Mouse (Mus musculus): ENCODE results near the gene Scaf1. TPM values are rescaled to one million over a fixed set of nuclear protein-coding genes. Genes with fewer than 3 reads are reported as not detected.
A peak's percentile ranks its signal among the peaks of the same experiment; 100 is the strongest.

The Scaf1 gene
- polyA plus RNA-seq, 1 experiment from 2014 or later = 59.9 TPM

DNA sequence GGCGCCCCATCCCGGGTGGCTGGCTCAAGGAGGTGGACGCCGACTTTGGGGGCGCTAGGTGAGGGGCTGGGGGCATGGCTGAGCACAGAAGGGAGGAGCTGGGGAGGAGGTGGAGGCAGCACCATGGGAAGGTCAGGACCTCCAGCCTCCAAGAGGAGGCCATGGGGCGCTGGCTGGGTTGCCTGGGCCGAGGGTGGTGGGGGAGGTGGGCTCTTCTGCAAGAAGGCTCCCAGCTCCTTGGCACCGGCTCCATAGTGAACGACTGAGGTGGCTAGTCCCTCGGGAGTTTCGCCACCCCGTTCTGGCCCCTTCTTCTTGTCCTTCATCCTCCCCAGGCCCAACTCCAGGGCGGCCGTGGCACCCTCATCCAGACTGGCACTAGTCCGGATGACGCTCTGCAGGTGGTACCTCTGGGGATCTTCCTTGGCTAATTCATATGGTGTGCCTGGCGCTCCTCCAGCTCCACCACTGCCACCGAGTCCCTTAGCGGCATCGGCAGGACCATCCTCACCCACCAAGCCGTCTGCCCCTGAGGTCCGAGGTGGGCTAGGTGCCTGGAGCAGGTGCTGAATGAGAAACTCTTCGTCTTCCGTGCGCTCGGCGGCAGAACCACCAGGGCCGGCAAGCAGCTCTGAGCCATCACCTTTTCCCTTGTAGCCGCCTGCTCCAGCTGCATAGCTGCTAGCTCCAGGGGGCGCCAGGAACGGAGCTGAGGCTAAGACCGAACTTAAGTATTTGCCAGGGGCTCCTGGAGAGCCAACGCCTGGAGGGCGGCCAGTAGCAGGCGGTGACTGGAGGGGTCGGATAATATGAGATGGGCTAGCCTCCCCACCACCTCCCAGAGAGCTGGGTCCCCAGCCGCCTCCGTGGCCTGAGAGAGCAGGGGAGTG is 32.1 kb upstream of the Scaf1 start:
- H3K4me3 ChIP-seq (ENCODE audit: low read depth, low read length) = no peak overlapping the region
- H3K4me1 ChIP-seq (replicated peaks; ENCODE audit: control insufficient read depth, insufficient read depth, low read length) = peaks cover 4% of the 10 kb centered on the region; the same call in 1 of the 2 replicates
- no peak for DNase-seq (ENCODE audit: low spot score)
- no peak overlapping the region for H3K9ac ChIP-seq (ENCODE audit: low read length)
- peaks cover 55% of the 10 kb centered on the region for H3K36me3 ChIP-seq (ENCODE audit: control insufficient read depth, insufficient read depth, low read length)
- H3K27me3 ChIP-seq (ENCODE audit: control insufficient read depth, insufficient read depth, low read length) = no peaks in the 10 kb centered on the region
- 94% methylated on average over 38 of the region's 38 CpGs for WGBS
- no peak overlapping the region for H3K27ac ChIP-seq (ENCODE audit: low read depth, low read length)
- H3K9me3 ChIP-seq (ENCODE audit: control insufficient read depth, low read length) = no peaks in the 10 kb centered on the region
- ATAC-seq (replicated peaks; ENCODE audit: low FRiP score) = no peak
- H3K4me2 ChIP-seq (ENCODE audit: low read depth, low read length, severe bottlenecking) = no peak overlapping the region

- Histone ChIP-seq H3K27me3 (ENCODE audit: control insufficient read depth, insufficient read depth, low read length) (no peaks in the 10 kb centered on the region), H3K4me1 (replicated peaks; ENCODE audit: control insufficient read depth, insufficient read depth, low read length) (peaks cover 4% of the 10 kb centered on the region; the same call in 1 of the 2 replicates), H3K36me3 (ENCODE audit: control insufficient read depth, insufficient read depth, low read length) (peaks cover 62% of the 10 kb centered on the region), H3K4me3 (ENCODE audit: low read depth, low read length) (no peak overlapping the region), H3K9ac (ENCODE audit: low read length) (no peak overlapping the region), H3K4me2 (ENCODE audit: low read depth, low read length, severe bottlenecking) (no peak overlapping the region), H3K27ac (ENCODE audit: low read depth, low read length) (no peak overlapping the region), H3K9me3 (ENCODE audit: control insufficient read depth, low read length) (no peaks in the 10 kb centered on the region)
- 96% methylated on average over 14 of the region's 14 CpGs for WGBS
- DNase-seq (ENCODE audit: low spot score) = no peak
- no peak for ATAC-seq (replicated peaks; ENCODE audit: low FRiP score)
Observed at GRCm38 (mm10) chr7:45047491-45047890, 31.3 kb upstream of the Scaf1 start.

GRCm38 (mm10) chr7:45046853-45047350 is 30.7 kb upstream of the Scaf1 start:
- no peaks in the 10 kb centered on the region for H3K27me3 ChIP-seq (ENCODE audit: control insufficient read depth, insufficient read depth, low read length)
- WGBS = 94% methylated on average over 26 of the region's 26 CpGs
- H3K36me3 ChIP-seq (ENCODE audit: control insufficient read depth, insufficient read depth, low read length) = peaks cover 64% of the 10 kb centered on the region
- H3K9me3 ChIP-seq (ENCODE audit: control insufficient read depth, low read length) = no peaks in the 10 kb centered on the region
- H3K9ac ChIP-seq (ENCODE audit: low read length) = no peak overlapping the region
- peaks cover 4% of the 10 kb centered on the region; the same call in 1 of the 2 replicates for H3K4me1 ChIP-seq (replicated peaks; ENCODE audit: control insufficient read depth, insufficient read depth, low read length)
- no peak overlapping the region for H3K4me2 ChIP-seq (ENCODE audit: low read depth, low read length, severe bottlenecking)
- H3K4me3 ChIP-seq (ENCODE audit: low read depth, low read length) = no peak overlapping the region
- ATAC-seq (replicated peaks; ENCODE audit: low FRiP score) = no peak
- DNase-seq (ENCODE audit: low spot score) = no peak
- H3K27ac ChIP-seq (ENCODE audit: low read depth, low read length) = no peak overlapping the region

GRCm38 (mm10) chr7:45045741-45046140 is 29.6 kb upstream of the Scaf1 start:
- H3K4me1 ChIP-seq (replicated peaks; ENCODE audit: control insufficient read depth, insufficient read depth, low read length) = no peaks in the 10 kb centered on the region
- no peak overlapping the region for H3K9ac ChIP-seq (ENCODE audit: low read length)
- H3K4me3 ChIP-seq (ENCODE audit: low read depth, low read length) = no peak overlapping the region
- H3K27ac ChIP-seq (ENCODE audit: low read depth, low read length) = no peak overlapping the region
- no peak overlapping the region for H3K4me2 ChIP-seq (ENCODE audit: low read depth, low read length, severe bottlenecking)
- ATAC-seq (replicated peaks; ENCODE audit: low FRiP score) (no peak), DNase-seq (ENCODE audit: low spot score) (no peak)
- H3K36me3 ChIP-seq (ENCODE audit: control insufficient read depth, insufficient read depth, low read length) = peaks cover 66% of the 10 kb centered on the region
- 91% methylated on average over 22 of the region's 22 CpGs for WGBS
- H3K27me3 ChIP-seq (ENCODE audit: control insufficient read depth, insufficient read depth, low read length) = no peaks in the 10 kb centered on the region
- no peaks in the 10 kb centered on the region for H3K9me3 ChIP-seq (ENCODE audit: control insufficient read depth, low read length)

GRCm38 (mm10) chr7:45043307-45043706 is 27.1 kb upstream of the Scaf1 start:
- Histone ChIP-seq H3K4me1 (replicated peaks; ENCODE audit: control insufficient read depth, insufficient read depth, low read length) (no peaks in the 10 kb centered on the region), H3K36me3 (ENCODE audit: control insufficient read depth, insufficient read depth, low read length) (peaks cover 50% of the 10 kb centered on the region), H3K9ac (ENCODE audit: low read length) (no peak overlapping the region), H3K27ac (ENCODE audit: low read depth, low read length) (no peak overlapping the region), H3K27me3 (ENCODE audit: control insufficient read depth, insufficient read depth, low read length) (no peaks in the 10 kb centered on the region), H3K9me3 (ENCODE audit: control insufficient read depth, low read length) (no peaks in the 10 kb centered on the region), H3K4me2 (ENCODE audit: low read depth, low read length, severe bottlenecking) (no peak overlapping the region), H3K4me3 (ENCODE audit: low read depth, low read length) (no peak overlapping the region)
- no peak for ATAC-seq (replicated peaks; ENCODE audit: low FRiP score)
- WGBS = 96% methylated on average over 14 of the region's 14 CpGs
- peak; percentile 56 for DNase-seq (ENCODE audit: low spot score)

DNA sequence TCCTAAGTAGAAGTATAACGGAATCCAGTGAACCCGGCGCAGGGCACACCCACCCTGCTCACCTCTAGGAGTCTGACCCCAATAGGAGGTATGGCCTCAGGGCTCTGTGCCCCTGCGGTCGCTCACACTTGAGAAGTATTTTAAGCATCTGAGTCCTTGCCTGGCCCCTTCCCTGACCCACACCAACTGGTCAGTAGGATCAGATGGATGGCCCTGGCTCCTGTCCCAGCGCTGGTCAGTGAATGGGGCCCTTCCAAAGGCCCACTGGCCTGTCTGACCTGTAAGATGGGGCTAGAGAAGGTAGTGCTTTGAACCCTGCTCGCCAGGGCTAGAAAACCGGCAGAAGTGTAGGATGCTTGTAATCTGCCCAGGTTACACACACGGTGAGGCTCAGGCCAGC is 24.7 kb upstream of the Scaf1 start:
- WGBS = 92% methylated on average over 9 of the region's 9 CpGs
- H3K27ac ChIP-seq (ENCODE audit: low read depth, low read length) = no peak overlapping the region

GRCm38 (mm10) chr7:45038411-45038810 is 22.2 kb upstream of the Scaf1 start:
- Histone ChIP-seq H3K27me3 (ENCODE audit: control insufficient read depth, insufficient read depth, low read length) (no peaks in the 10 kb centered on the region), H3K9ac (ENCODE audit: low read length) (no peak overlapping the region), H3K9me3 (ENCODE audit: control insufficient read depth, low read length) (no peaks in the 10 kb centered on the region), H3K4me2 (ENCODE audit: low read depth, low read length, severe bottlenecking) (no peak overlapping the region), H3K4me3 (ENCODE audit: low read depth, low read length) (no peak overlapping the region), H3K36me3 (ENCODE audit: control insufficient read depth, insufficient read depth, low read length) (peaks cover 42% of the 10 kb centered on the region), H3K4me1 (replicated peaks; ENCODE audit: control insufficient read depth, insufficient read depth, low read length) (no peaks in the 10 kb centered on the region), H3K27ac (ENCODE audit: low read depth, low read length) (no peak overlapping the region)
- DNase-seq (ENCODE audit: low spot score) (no peak), ATAC-seq (replicated peaks; ENCODE audit: low FRiP score) (no peak)
- 94% methylated on average over 9 of the region's 9 CpGs for WGBS

More for the DNA sequence above, 24.7 kb upstream of the Scaf1 start:
- H3K4me1 ChIP-seq (replicated peaks; ENCODE audit: control insufficient read depth, insufficient read depth, low read length) = no peaks in the 10 kb centered on the region
- H3K36me3 ChIP-seq (ENCODE audit: control insufficient read depth, insufficient read depth, low read length) = peaks cover 38% of the 10 kb centered on the region
- H3K9ac ChIP-seq (ENCODE audit: low read length) = no peak overlapping the region
- no peak for DNase-seq (ENCODE audit: low spot score)
- ATAC-seq (replicated peaks; ENCODE audit: low FRiP score) = no peak
- H3K4me2 ChIP-seq (ENCODE audit: low read depth, low read length, severe bottlenecking) = no peak overlapping the region
- no peaks in the 10 kb centered on the region for H3K27me3 ChIP-seq (ENCODE audit: control insufficient read depth, insufficient read depth, low read length)
- no peaks in the 10 kb centered on the region for H3K9me3 ChIP-seq (ENCODE audit: control insufficient read depth, low read length)
- H3K4me3 ChIP-seq (ENCODE audit: low read depth, low read length) = no peak overlapping the region

GRCm38 (mm10) chr7:45037720-45038361 is 21.7 kb upstream of the Scaf1 start:
- H3K9me3 ChIP-seq (ENCODE audit: control insufficient read depth, low read length) = no peaks in the 10 kb centered on the region
- H3K27ac ChIP-seq (ENCODE audit: low read depth, low read length) = no peak overlapping the region
- no peak overlapping the region for H3K4me3 ChIP-seq (ENCODE audit: low read depth, low read length)
- H3K27me3 ChIP-seq (ENCODE audit: control insufficient read depth, insufficient read depth, low read length) = no peaks in the 10 kb centered on the region
- H3K36me3 ChIP-seq (ENCODE audit: control insufficient read depth, insufficient read depth, low read length) = peaks cover 45% of the 10 kb centered on the region
- ATAC-seq (replicated peaks; ENCODE audit: low FRiP score) (no peak), DNase-seq (ENCODE audit: low spot score) (peak; percentile 77)
- no peaks in the 10 kb centered on the region for H3K4me1 ChIP-seq (replicated peaks; ENCODE audit: control insufficient read depth, insufficient read depth, low read length)
- WGBS = 74% methylated on average over 7 of the region's 7 CpGs
- H3K4me2 ChIP-seq (ENCODE audit: low read depth, low read length, severe bottlenecking) = no peak overlapping the region
- no peak overlapping the region for H3K9ac ChIP-seq (ENCODE audit: low read length)
